Mouse (Mus musculus) hindbrain, embryonic 11.5 days (tissue): Measurements from ENCODE around the gene Mxd1. TPM values are rescaled to one million over a fixed set of nuclear protein-coding genes. Genes with fewer than 3 reads are reported as not detected.

Source experiments
- ATAC-seq: fragments of 200-750 bp; cut with Nextera tagmentation; 2 replicates; pipeline ENCODE4 v1.8.0; 2017; ENCODE audit warnings: mild to moderate bottlenecking, moderate TSS enrichment, moderate library complexity; ENCODE audit not compliant: low FRiP score
- DNase-seq: peaks from one replicate; pipeline ENCODE4 v3.0.0-alpha.2; 2015; ENCODE audit warnings: low spot score
- H3K27ac ChIP-seq: fragments of 300-500 bp; sonication (generic); 2 replicates; pipeline ENCODE4 v1.5.1; 2014; ENCODE audit warnings: mild to moderate bottlenecking, low read depth, low read length
- H3K27me3 ChIP-seq: fragments of 300-500 bp; sonication (generic); 2 replicates; pipeline ENCODE4 v1.6.1; 2014; ENCODE audit warnings: mild to moderate bottlenecking, low read length, moderate library complexity, mixed read lengths; ENCODE audit not compliant: control insufficient read depth, insufficient read depth
- H3K36me3 ChIP-seq: fragments of 300-500 bp; sonication (generic); 2 replicates; pipeline ENCODE4 v1.6.1; 2014; ENCODE audit warnings: mild to moderate bottlenecking, low read length, moderate library complexity, mixed read lengths; ENCODE audit not compliant: control insufficient read depth, insufficient read depth
- H3K4me1 ChIP-seq: fragments of 300-500 bp; sonication (generic); replicated peaks from 2 replicates; pipeline ENCODE4 v1.6.1; 2014; ENCODE audit warnings: low read length, mixed read lengths; ENCODE audit not compliant: control insufficient read depth, insufficient read depth
- H3K4me2 ChIP-seq: fragments of 300-500 bp; sonication (generic); replicated peaks from 2 replicates; pipeline ENCODE4 v1.6.1; 2014; ENCODE audit warnings: mild to moderate bottlenecking, low read depth, low read length
- H3K4me3 ChIP-seq: fragments of 300-500 bp; sonication (generic); 2 replicates; pipeline ENCODE4 v1.5.1; 2014; ENCODE audit warnings: low read depth, low read length
- H3K9ac ChIP-seq: fragments of 300-500 bp; sonication (generic); 2 replicates; pipeline ENCODE4 v1.6.1; 2014; ENCODE audit warnings: low read depth, low read length
- H3K9me3 ChIP-seq: fragments of 300-500 bp; sonication (generic); 2 replicates; pipeline ENCODE4 v1.6.1; 2016; ENCODE audit warnings: low read length; ENCODE audit not compliant: control insufficient read depth
- WGBS: fragments of 180-500 bp; shearing (Covaris S2); extraction: QIAGEN DNeasy Blood & Tissue Kit; methylation state at CpG from one replicate; pipeline ENCODE4 v1.1.7; 2014; 5-methylcytosine and 5-hydroxymethylcytosine counted together
- polyA plus RNA-seq: library from polyadenylated mRNA; unstranded; fragments of >200 nt; fragmentation: Nextera tagmentation; extraction: Ambion mirVana; gene quantifications from 2 replicates; pipeline ENCODE4 v1.2.1, GENCODE M21; 2014

Gene Mxd1
- polyA plus RNA-seq, 1 experiment from 2014 or later = 16.6 TPM

DNA sequence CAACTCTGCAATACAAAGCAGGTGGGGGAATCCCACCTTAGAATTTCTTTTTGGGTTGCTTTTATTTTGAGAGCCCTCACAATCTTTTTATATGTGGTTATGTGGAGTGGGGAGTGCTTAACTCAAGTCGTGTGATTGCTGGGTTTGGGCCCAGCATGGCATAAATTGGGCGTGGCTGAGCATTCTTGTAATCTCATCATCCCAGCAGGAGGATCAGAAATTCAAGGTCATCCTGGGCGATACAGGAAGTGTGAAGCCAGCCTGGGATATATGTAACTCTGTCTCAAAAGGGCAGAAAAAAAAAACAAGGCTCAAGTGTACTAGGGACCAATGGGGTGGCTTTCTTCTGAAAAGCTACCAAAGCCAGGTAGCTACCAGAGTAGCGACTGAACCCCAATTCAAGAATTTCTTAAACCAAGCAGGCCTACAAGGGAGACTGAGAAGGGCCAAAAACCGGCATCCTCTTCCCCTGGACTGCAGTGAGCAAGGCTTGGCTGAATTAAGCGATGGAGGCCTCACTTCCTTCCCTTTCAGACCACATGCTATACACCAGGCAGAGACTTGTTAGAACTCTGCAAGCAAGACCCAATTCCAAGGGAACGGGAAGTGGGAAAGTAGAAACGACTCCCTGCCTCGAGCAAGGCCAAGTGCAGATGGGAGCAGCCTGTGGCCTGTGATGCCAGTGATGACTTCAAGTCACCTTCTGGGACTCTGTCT, 8.6 kb downstream of the Mxd1 start:
- Histone ChIP-seq H3K4me1 (no peaks in the 10 kb centered on the region), H3K27ac (no peak overlapping the region), H3K4me3 (no peak overlapping the region), H3K9me3 (no peaks in the 10 kb centered on the region), H3K27me3 (no peaks in the 10 kb centered on the region), H3K4me2 (no peak overlapping the region), H3K9ac (no peak overlapping the region), H3K36me3 (no peaks in the 10 kb centered on the region; the same call in 1 of the 2 replicates)
- DNase-seq = no peak
- whole genome bisulfite sequencing = 80% methylated on average over 9 of the region's 9 CpGs
- ATAC-seq = no peak

DNA sequence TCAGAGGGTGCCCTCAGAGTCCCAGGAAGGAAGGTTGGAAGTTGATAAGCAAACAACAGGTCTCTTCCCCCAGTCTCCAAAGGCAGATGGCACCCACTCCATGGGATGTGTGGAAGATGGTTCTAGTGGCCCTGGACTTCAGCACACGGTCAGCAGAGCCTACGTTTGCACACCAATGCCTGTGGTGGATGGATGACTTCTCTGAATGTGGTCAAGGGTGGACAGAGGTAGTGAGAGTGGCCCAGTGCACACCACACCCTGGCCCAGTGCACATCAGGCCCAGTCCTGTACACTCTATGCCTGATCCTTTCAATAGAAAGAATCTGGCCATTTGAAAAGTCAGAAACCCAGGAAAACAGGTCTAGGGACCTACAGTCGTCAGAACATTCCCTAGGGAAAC, 10.5 kb downstream of the Mxd1 start:
- no peaks in the 10 kb centered on the region for H3K27me3 ChIP-seq
- H3K4me3 ChIP-seq = no peak overlapping the region
- H3K36me3 ChIP-seq = no peaks in the 10 kb centered on the region; the same call in 1 of the 2 replicates
- H3K9me3 ChIP-seq = no peaks in the 10 kb centered on the region
- ATAC-seq = no peak
- no peaks in the 10 kb centered on the region for H3K4me1 ChIP-seq
- 85% methylated on average over 3 of the region's 3 CpGs for WGBS
- H3K27ac ChIP-seq = no peak overlapping the region
- no peak overlapping the region for H3K9ac ChIP-seq
- H3K4me2 ChIP-seq = no peak overlapping the region
- DNase-seq = no peak

DNA sequence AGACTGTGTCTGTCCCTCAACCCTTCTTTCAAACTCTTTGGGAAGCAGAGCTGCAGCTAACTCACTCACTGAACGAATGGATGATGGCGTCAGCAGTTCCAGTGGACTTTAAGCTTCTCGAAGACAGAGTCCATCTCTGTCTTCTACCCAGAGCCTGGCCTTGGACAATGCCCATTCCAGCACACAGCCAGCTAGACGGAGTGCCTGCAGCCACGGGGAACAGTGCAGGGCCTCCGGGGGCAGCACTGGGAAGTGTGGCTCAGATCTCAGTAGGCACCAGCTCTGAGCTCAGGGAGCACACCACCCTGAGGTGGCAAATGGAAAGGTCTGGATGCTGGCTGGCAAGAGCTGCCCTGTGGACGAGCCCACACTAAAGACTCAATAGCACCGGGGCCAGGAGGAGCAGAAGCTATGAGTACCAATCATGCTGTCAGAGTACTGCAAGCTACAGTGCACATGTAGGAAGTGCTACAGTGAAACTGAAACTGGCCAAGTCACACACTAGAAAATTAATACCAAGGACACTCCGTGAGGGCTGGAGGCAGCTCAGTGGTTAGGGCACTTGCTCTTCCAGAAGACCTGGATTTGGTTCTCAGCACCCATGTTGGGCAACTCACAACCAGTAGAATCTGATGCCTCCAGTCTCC, 14.6 kb downstream of the Mxd1 start:
- Histone ChIP-seq H3K27ac (no peak overlapping the region), H3K4me2 (no peak overlapping the region), H3K9ac (no peak overlapping the region), H3K27me3 (no peaks in the 10 kb centered on the region), H3K9me3 (no peaks in the 10 kb centered on the region), H3K4me1 (no peaks in the 10 kb centered on the region), H3K4me3 (no peak overlapping the region), H3K36me3 (0 out of 2 replicates have a peak, but pooled peaks cover 5% of the 10 kb centered on the region)
- ATAC-seq = no peak
- 82% methylated on average over 9 of the region's 9 CpGs for WGBS
- DNase-seq = no peak

GRCm38 (mm10) chr6:86653026-86653425, 15.9 kb downstream of the Mxd1 start:
- H3K36me3 ChIP-seq = 0 out of 2 replicates have a peak, but pooled peaks cover 5% of the 10 kb centered on the region
- no peak overlapping the region for H3K9ac ChIP-seq
- no peaks in the 10 kb centered on the region for H3K4me1 ChIP-seq
- DNase-seq (no peak), ATAC-seq (no peak)
- H3K4me2 ChIP-seq = no peak overlapping the region
- no peaks in the 10 kb centered on the region for H3K9me3 ChIP-seq
- WGBS = 94% methylated on average over 6 of the region's 6 CpGs
- H3K4me3 ChIP-seq = no peak overlapping the region
- no peaks in the 10 kb centered on the region for H3K27me3 ChIP-seq
- no peak overlapping the region for H3K27ac ChIP-seq

DNA sequence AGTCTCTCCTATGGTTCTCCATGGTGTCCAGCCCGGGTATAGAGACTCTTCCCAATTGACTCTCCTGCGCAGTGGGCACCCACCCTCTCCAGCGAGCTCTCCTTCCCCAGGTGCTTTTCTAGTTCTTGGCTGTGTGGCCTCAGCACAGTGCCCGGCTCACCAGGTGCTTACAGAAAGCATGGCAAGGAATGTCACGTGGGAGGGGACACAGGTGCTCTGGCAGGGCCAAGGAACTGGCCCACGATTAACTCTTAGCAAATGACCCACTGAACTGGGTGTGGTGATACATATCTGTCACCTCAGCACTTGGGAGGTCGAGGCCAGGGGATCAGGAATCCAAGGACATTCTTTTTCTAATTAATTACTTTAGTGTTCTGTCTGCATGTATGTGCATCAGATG, 22.8 kb downstream of the Mxd1 start:
- 78% methylated on average over 7 of the region's 7 CpGs for WGBS
- Histone ChIP-seq H3K36me3 (0 out of 2 replicates have a peak, but pooled peaks cover 3% of the 10 kb centered on the region), H3K9ac (no peak overlapping the region), H3K27me3 (no peaks in the 10 kb centered on the region), H3K4me1 (no peaks in the 10 kb centered on the region), H3K4me2 (no peak overlapping the region), H3K4me3 (no peak overlapping the region), H3K9me3 (no peaks in the 10 kb centered on the region), H3K27ac (no peak overlapping the region)
- ATAC-seq = no peak
- no peak for DNase-seq

DNA sequence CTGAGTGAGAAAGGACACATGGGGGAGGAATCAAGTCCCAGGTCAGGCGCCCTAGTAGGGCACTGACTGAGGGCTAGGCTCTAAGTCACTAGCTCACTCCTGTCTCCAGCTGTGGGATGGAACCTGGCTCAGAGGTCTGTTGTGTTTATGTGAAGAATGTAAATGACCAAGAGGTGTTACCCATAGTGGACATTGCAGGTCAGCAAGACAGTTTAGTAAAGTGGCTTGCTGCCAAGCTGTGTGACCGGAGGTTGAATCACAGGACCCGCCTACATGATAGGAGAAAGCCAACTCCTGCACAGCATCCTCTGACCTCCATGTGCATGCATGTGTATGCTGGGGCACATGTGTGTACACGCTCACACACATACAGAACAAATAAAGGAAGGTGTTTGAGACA, 23.4 kb downstream of the Mxd1 start:
- no peak for DNase-seq
- WGBS = 83% methylated on average over 4 of the region's 4 CpGs
- 0 out of 2 replicates have a peak, but pooled peaks cover 1% of the 10 kb centered on the region for H3K36me3 ChIP-seq
- no peak overlapping the region for H3K27ac ChIP-seq
- H3K4me3 ChIP-seq = no peak overlapping the region
- no peaks in the 10 kb centered on the region for H3K9me3 ChIP-seq
- no peak overlapping the region for H3K9ac ChIP-seq
- no peaks in the 10 kb centered on the region for H3K4me1 ChIP-seq
- ATAC-seq = no peak
- no peak overlapping the region for H3K4me2 ChIP-seq
- H3K27me3 ChIP-seq = no peaks in the 10 kb centered on the region

DNA sequence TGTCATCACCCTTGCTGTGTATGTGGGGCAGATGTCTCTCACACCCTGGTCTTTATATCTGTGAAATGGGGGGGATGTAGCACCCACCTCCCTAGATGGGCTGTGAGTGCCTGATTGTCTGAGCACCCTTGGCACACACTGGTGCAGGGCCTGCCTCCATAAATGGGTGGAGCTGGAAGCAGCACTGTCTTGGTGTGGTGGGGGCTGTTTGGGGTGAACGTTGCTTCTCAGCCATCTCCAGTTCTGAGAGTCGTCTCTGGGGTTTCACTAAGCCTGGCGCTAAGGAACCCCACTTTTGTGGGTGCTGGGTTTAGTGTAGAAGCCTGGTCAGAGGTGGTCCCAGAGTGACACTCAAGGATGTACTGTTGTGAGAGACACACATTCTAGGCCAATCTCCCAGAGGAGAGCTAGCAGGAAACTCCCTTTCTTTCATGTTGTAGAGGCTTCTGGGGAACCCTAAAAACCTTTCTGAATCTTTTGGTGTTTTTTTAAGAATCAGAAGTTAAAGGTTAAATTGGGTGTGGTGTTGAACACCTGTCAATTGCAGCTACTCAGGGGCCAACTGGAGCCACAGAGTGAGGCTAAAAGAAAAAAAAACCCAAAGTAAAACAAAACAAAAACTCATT, 24.1 kb downstream of the Mxd1 start:
- Histone ChIP-seq H3K27ac (no peak overlapping the region), H3K9me3 (no peaks in the 10 kb centered on the region), H3K4me1 (no peaks in the 10 kb centered on the region), H3K9ac (no peak overlapping the region), H3K4me3 (no peak overlapping the region), H3K4me2 (no peak overlapping the region), H3K27me3 (no peaks in the 10 kb centered on the region), H3K36me3 (no peaks in the 10 kb centered on the region)
- DNase-seq (no peak), ATAC-seq (no peak)
- WGBS = 85% methylated on average over 3 of the region's 3 CpGs

- Histone ChIP-seq H3K9ac (no peak overlapping the region), H3K9me3 (no peaks in the 10 kb centered on the region), H3K36me3 (no peaks in the 10 kb centered on the region), H3K4me3 (no peak overlapping the region), H3K27ac (no peak overlapping the region), H3K4me1 (no peaks in the 10 kb centered on the region), H3K4me2 (no peak overlapping the region), H3K27me3 (no peaks in the 10 kb centered on the region)
- ATAC-seq (no peak), DNase-seq (no peak)
- 72% methylated on average over 8 of the region's 8 CpGs for WGBS
Observed at GRCm38 (mm10) chr6:86641716-86642115, 27.2 kb downstream of the Mxd1 start.
